Mouse (Mus musculus) MEL (cell line): Measurements from ENCODE around the gene Tbc1d2. TPM values are rescaled to one million over a fixed set of nuclear protein-coding genes. Genes with fewer than 3 reads are reported as not detected.

ENCODE experiments used
- DNase-seq: peaks from one replicate; pipeline ENCODE4 v3.0.0; 2011; ENCODE audit warnings: low read depth, low spot score
- H3K27ac ChIP-seq: 2 replicates; pipeline ENCODE4 v1.5.1; 2012; ENCODE audit warnings: low read depth, mild to moderate bottlenecking, control low read depth, low read length, moderate library complexity; ENCODE audit not compliant: control insufficient read depth
- H3K27me3 ChIP-seq, 2 experiments: fragments of 150-350 bp in 1 of 2; sonication (generic) in 1 of 2; 2 replicates each; pipeline ENCODE4 v1.6.1; 2012; ENCODE audit warnings: low read length in 2 of 2, mild to moderate bottlenecking in 2 of 2, improper control_type of control experiment in 1 of 2, moderate library complexity in 1 of 2; ENCODE audit not compliant: insufficient read depth in 2 of 2, control insufficient read depth in 1 of 2
- H3K36me3 ChIP-seq, 2 experiments: 2 replicates each; pipeline ENCODE4 v1.6.1; 2012 to 2014; ENCODE audit warnings: low read length in 2 of 2, improper control_type of control experiment in 1 of 2, inconsistent platforms in 1 of 2, mild to moderate bottlenecking in 1 of 2; ENCODE audit not compliant: insufficient read depth in 2 of 2, control insufficient read depth in 1 of 2
- H3K4me1 ChIP-seq, 2 experiments: fragments of 150-350 bp in 1 of 2; sonication (generic) in 1 of 2; 2 replicates each; pipeline ENCODE4 v1.6.1; 2012; ENCODE audit warnings: low read length in 2 of 2, improper control_type of control experiment in 1 of 2, mild to moderate bottlenecking in 1 of 2; ENCODE audit not compliant: insufficient read depth in 2 of 2, control insufficient read depth in 1 of 2
- H3K4me3 ChIP-seq, 2 experiments: fragments of 150-350 bp in 1 of 2; sonication (generic) in 1 of 2; 2 replicates each; pipeline ENCODE4 v1.5.1; 2012; ENCODE audit warnings: low read depth in 2 of 2, low read length in 2 of 2, mild to moderate bottlenecking in 2 of 2, moderate library complexity in 2 of 2, control low read depth in 1 of 2, improper control_type of control experiment in 1 of 2; ENCODE audit not compliant: control insufficient read depth in 1 of 2, insufficient read depth in 1 of 2
- H3K79me2 ChIP-seq: 2 replicates; pipeline ENCODE4 v1.6.1; 2012; ENCODE audit warnings: mild to moderate bottlenecking, low read length, moderate library complexity; ENCODE audit not compliant: control insufficient read depth, poor library complexity, insufficient read depth
- H3K9ac ChIP-seq: 2 replicates; pipeline ENCODE4 v1.6.1; 2012; ENCODE audit warnings: low read depth, mild to moderate bottlenecking, control low read depth, low read length, moderate library complexity; ENCODE audit not compliant: control insufficient read depth, poor library complexity, severe bottlenecking
- H3K9me3 ChIP-seq: fragments of 150-350 bp; sonication (generic); replicated peaks from 2 replicates; pipeline ENCODE4 v1.6.1; 2012; ENCODE audit warnings: mild to moderate bottlenecking, low read length, improper control_type of control experiment, moderate library complexity; ENCODE audit not compliant: insufficient read depth
- CHD1 ChIP-seq: IDR thresholded peaks from 2 replicates; pipeline ENCODE4 v1.6.1; 2012; ENCODE audit warnings: low read depth, mild to moderate bottlenecking, inconsistent platforms, low read length, improper control_type of control experiment
- CHD2 ChIP-seq: IDR thresholded peaks from 2 replicates; pipeline ENCODE4 v1.6.1; 2011; ENCODE audit warnings: low read length, improper control_type of control experiment
- E2F4 ChIP-seq: IDR thresholded peaks from 2 replicates; pipeline ENCODE4 v1.6.1; 2011; ENCODE audit warnings: low read depth, low read length, improper control_type of control experiment, borderline replicate concordance
- ELF1 ChIP-seq: IDR thresholded peaks from 2 replicates; pipeline ENCODE4 v1.6.1; 2014; ENCODE audit warnings: low read depth, mild to moderate bottlenecking, inconsistent platforms, low read length, improper control_type of control experiment, moderate library complexity
- EP300 ChIP-seq, 2 experiments: IDR thresholded peaks; 2 replicates each; pipeline ENCODE4 v1.6.1; 2011; ENCODE audit warnings: improper control_type of control experiment in 2 of 2, low read length in 2 of 2, low read depth in 1 of 2, mild to moderate bottlenecking in 1 of 2
- ETS1 ChIP-seq: IDR thresholded peaks from 2 replicates; pipeline ENCODE4 v1.6.1; 2012; ENCODE audit warnings: low read depth, mild to moderate bottlenecking, inconsistent platforms, low read length, improper control_type of control experiment, moderate library complexity
- GABPA ChIP-seq: IDR thresholded peaks from 2 replicates; pipeline ENCODE4 v1.6.1; 2012; ENCODE audit warnings: low read depth, mild to moderate bottlenecking, inconsistent platforms, low read length, improper control_type of control experiment, moderate library complexity
- GATA1 ChIP-seq: IDR thresholded peaks from 2 replicates; pipeline ENCODE4 v1.6.1; 2011; ENCODE audit warnings: low read depth, low read length, improper control_type of control experiment
- HCFC1 ChIP-seq: IDR thresholded peaks from 2 replicates; pipeline ENCODE4 v1.6.1; 2012; ENCODE audit warnings: low read depth, mild to moderate bottlenecking, inconsistent platforms, low read length, improper control_type of control experiment, moderate library complexity
- JUND ChIP-seq: IDR thresholded peaks from 2 replicates; pipeline ENCODE4 v1.6.1; 2011; ENCODE audit warnings: low read depth, mild to moderate bottlenecking, improper control_type of control experiment, low read length
- KAT2A ChIP-seq: conservative IDR thresholded peaks from 2 replicates; pipeline ENCODE4 v1.6.1; 2012; ENCODE audit warnings: low read depth, low read length, improper control_type of control experiment, inconsistent platforms
- MAFK ChIP-seq: IDR thresholded peaks from 2 replicates; pipeline ENCODE4 v1.6.1; 2011; ENCODE audit warnings: low read depth, mild to moderate bottlenecking, low read length, improper control_type of control experiment, borderline replicate concordance
- MAX ChIP-seq: IDR thresholded peaks from 2 replicates; pipeline ENCODE4 v1.6.1; 2011; ENCODE audit warnings: low read length, improper control_type of control experiment
- MAZ ChIP-seq: IDR thresholded peaks from 2 replicates; pipeline ENCODE4 v1.6.1; 2012; ENCODE audit warnings: low read depth, mild to moderate bottlenecking, inconsistent platforms, low read length, improper control_type of control experiment
- MEF2A ChIP-seq: IDR thresholded peaks from 2 replicates; pipeline ENCODE4 v1.6.1; 2014; ENCODE audit warnings: low read depth, mild to moderate bottlenecking, inconsistent platforms, low read length, improper control_type of control experiment; ENCODE audit not compliant: poor library complexity, insufficient replicate concordance, severe bottlenecking; ENCODE audit errors: extremely low read depth
- MYB ChIP-seq: IDR thresholded peaks from 2 replicates; pipeline ENCODE4 v1.6.1; 2011; ENCODE audit warnings: mild to moderate bottlenecking, low read depth, low read length, improper control_type of control experiment
- MYC ChIP-seq: IDR thresholded peaks from 2 replicates; pipeline ENCODE4 v1.6.1; 2011; ENCODE audit warnings: low read depth, mild to moderate bottlenecking, low read length, improper control_type of control experiment, moderate library complexity
- POLR2A ChIP-seq, 2 experiments: IDR thresholded peaks; 2 replicates each; pipeline ENCODE4 v1.6.1; 2011 to 2012; ENCODE audit warnings: low read length in 2 of 2, mild to moderate bottlenecking in 2 of 2, control low read depth in 1 of 2, improper control_type of control experiment in 1 of 2, low read depth in 1 of 2, moderate library complexity in 1 of 2; ENCODE audit not compliant: control insufficient read depth in 1 of 2, insufficient read depth in 1 of 2, poor library complexity in 1 of 2
- POLR2AphosphoS2 ChIP-seq: IDR thresholded peaks from 2 replicates; pipeline ENCODE4 v1.6.1; 2011; ENCODE audit warnings: low read length, improper control_type of control experiment
- POLR2AphosphoS5 ChIP-seq: IDR thresholded peaks from 2 replicates; pipeline ENCODE4 v1.6.1; 2012; ENCODE audit warnings: low read depth, borderline replicate concordance, mild to moderate bottlenecking, inconsistent platforms, low read length, moderate library complexity, mixed read lengths
- RAD21 ChIP-seq: IDR thresholded peaks from 2 replicates; pipeline ENCODE4 v1.6.1; 2011; ENCODE audit warnings: mild to moderate bottlenecking, low read depth, low read length, improper control_type of control experiment
- SIN3A ChIP-seq: IDR thresholded peaks from 2 replicates; pipeline ENCODE4 v1.6.1; 2012; ENCODE audit warnings: low read length, improper control_type of control experiment, inconsistent platforms
- SMC3 ChIP-seq: IDR thresholded peaks from 2 replicates; pipeline ENCODE4 v1.6.1; 2011; ENCODE audit warnings: low read depth, low read length, improper control_type of control experiment
- TAL1 ChIP-seq: IDR thresholded peaks from 2 replicates; pipeline ENCODE4 v1.6.1; 2012; ENCODE audit warnings: mild to moderate bottlenecking, inconsistent platforms, low read length, moderate library complexity, mixed read lengths
- TBP ChIP-seq: IDR thresholded peaks from 2 replicates; pipeline ENCODE4 v1.8.0; 2011; ENCODE audit warnings: low read depth, low read length, improper control_type of control experiment
- TCF12 ChIP-seq: IDR thresholded peaks from 2 replicates; pipeline ENCODE4 v1.6.1; 2014; ENCODE audit warnings: low read depth, mild to moderate bottlenecking, inconsistent platforms, low read length, improper control_type of control experiment, moderate library complexity
- UBTF ChIP-seq: IDR thresholded peaks from 2 replicates; pipeline ENCODE4 v1.6.1; 2012; ENCODE audit warnings: low read depth, mild to moderate bottlenecking, inconsistent platforms, low read length, improper control_type of control experiment, moderate library complexity, borderline replicate concordance; ENCODE audit not compliant: insufficient read depth
- USF2 ChIP-seq, 2 experiments: IDR thresholded peaks; 2 replicates each; pipeline ENCODE4 v1.6.1; 2011 to 2012; ENCODE audit warnings: improper control_type of control experiment in 2 of 2, low read length in 2 of 2, borderline replicate concordance in 1 of 2, inconsistent platforms in 1 of 2, low read depth in 1 of 2, mild to moderate bottlenecking in 1 of 2; ENCODE audit not compliant: insufficient read depth in 1 of 2
- ZKSCAN1 ChIP-seq: IDR thresholded peaks from 2 replicates; pipeline ENCODE4 v1.6.1; 2012; ENCODE audit warnings: low read depth, mild to moderate bottlenecking, inconsistent platforms, low read length, improper control_type of control experiment, moderate library complexity
- ZMIZ1 ChIP-seq: IDR thresholded peaks from 2 replicates; pipeline ENCODE4 v1.6.1; 2012; ENCODE audit warnings: low read depth, mild to moderate bottlenecking, inconsistent platforms, low read length, improper control_type of control experiment, moderate library complexity
- ZNF384 ChIP-seq: IDR thresholded peaks from 2 replicates; pipeline ENCODE4 v1.6.1; 2012; ENCODE audit warnings: low read depth, mild to moderate bottlenecking, inconsistent platforms, low read length, improper control_type of control experiment
- polyA plus RNA-seq, 2 experiments: library from polyadenylated mRNA; stranded (reverse) in 1 of 2; unstranded in 1 of 2; fragments of >175 nt in 1 of 2; fragments of >200 nt in 1 of 2; gene quantifications; 2 replicates each; pipeline versions ENCODE4 v1.2.1 to v1.2.4; 2012; ENCODE audit warnings: low replicate concordance in 2 of 2, low read depth in 1 of 2; ENCODE audit not compliant: insufficient read length in 2 of 2, insufficient read depth in 1 of 2, missing spikeins in 1 of 2
- total RNA-seq: library from RNA; depleted of rRNA; stranded (reverse); fragments of 300-350 nt; gene quantifications from 2 replicates; pipeline ENCODE4 v1.2.3, GENCODE M21; 2012

The Tbc1d2 gene
- total and polyA plus RNA-seq, 3 experiments: 0.19 to 0.36 TPM; not detected in 1

DNA sequence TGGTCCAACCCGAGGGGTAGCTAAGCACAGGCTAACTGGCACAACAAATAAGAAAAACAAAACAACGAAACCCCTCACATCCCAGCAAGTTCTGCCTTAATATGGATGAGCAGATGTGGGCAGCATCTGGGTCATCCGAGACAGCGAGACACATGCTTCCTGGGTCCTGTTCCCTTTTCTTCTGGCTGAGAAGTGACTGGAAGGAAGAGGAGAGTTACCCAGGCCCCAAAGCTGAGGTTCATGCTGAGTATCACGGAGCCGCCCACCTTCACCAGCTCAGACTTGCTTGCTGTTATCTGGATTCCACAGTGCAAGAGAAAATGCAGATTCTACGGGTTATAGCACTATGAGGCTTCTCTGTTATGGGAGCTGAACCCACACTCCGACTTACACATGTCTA lies 29.1 kb downstream of the Tbc1d2 start:
- peaks cover 0 to 16% of the 10 kb centered on the region in 2 experiments; a peak in 2 of 4 replicates for H3K4me1 ChIP-seq
- H3K27me3 ChIP-seq: no peaks in the 10 kb centered on the region
- H3K9ac ChIP-seq: peak overlapping the region; percentile 69
- no peaks in the 10 kb centered on the region for H3K36me3 ChIP-seq
- H3K27ac ChIP-seq: no peak overlapping the region
- no peaks in the 10 kb centered on the region for H3K9me3 ChIP-seq
- DNase-seq: peak; percentile 66
- TF ChIP-seq TAL1 (0 out of 2 replicates have a peak, but pooled peaks have one; percentile 14), JUND (no peak)
- TF ChIP-seq, all 39 proteins: peak for 1
- H3K79me2 ChIP-seq: no peaks in the 10 kb centered on the region; the same call in 1 of the 2 replicates
- H3K4me3 ChIP-seq: peak overlapping the region; percentile 69 to 83

DNA sequence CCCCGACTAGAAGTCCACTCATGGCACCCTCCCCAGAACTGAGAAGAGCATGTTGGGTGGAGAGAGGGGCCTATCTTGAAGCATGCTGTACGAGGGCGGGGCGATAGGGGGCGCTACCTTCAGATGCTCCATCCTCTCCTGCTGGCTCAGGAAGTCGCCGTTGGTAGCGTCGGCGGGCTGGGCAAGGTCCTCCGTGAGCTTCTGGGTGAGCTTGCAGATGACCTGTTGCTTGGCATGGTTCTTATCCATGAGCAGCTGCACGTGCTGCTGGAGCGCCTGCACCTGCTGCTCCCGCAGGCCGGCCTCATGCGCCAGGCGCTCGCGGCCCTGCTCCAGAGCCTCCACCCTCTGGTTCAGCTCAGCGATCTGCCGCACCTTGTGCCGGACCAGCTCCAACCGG lies 29.7 kb downstream of the Tbc1d2 start:
- Histone ChIP-seq H3K4me1 (peaks cover 0 to 16% of the 10 kb centered on the region in 2 experiments; a peak in 2 of 4 replicates), H3K36me3 (no peaks in the 10 kb centered on the region), H3K79me2 (no peaks in the 10 kb centered on the region; the same call in 1 of the 2 replicates), H3K4me3 (peak overlapping the region; percentile 69 to 83), H3K9me3 (no peaks in the 10 kb centered on the region), H3K27ac (0 out of 2 replicates have a peak overlapping the region, but pooled peaks have one; percentile 1), H3K9ac (peak overlapping the region; percentile 69), H3K27me3 (no peaks in the 10 kb centered on the region)
- peak; percentile 92 for DNase-seq
- TF ChIP-seq RAD21: no peak
- no peak for TF ChIP-seq ETS1
- no peak for TF ChIP-seq ZKSCAN1
- peak; percentile 46; the same call in 1 of the 2 replicates for TF ChIP-seq MAX
- TF ChIP-seq EP300 (IDR thresholded peaks at IDR 0.05; ENCODE audit: low read depth in 1 of 2, low read length in 2 of 2): no peak
- no peak for TF ChIP-seq KAT2A
- TF ChIP-seq GABPA: no peak
- TF ChIP-seq MYC: peak; percentile 88
- peak; percentile 51 to 56; a peak in 2 of 4 replicates for TF ChIP-seq POLR2A (IDR thresholded peaks at IDR 0.05; ENCODE audit: control insufficient read depth in 1 of 2, insufficient read depth in 1 of 2, low read depth in 1 of 2, low read length in 2 of 2, poor library complexity in 1 of 2)
- TF ChIP-seq SMC3: peak; percentile 20; the same call in 1 of the 2 replicates
- TF ChIP-seq E2F4: no peak
- 0 out of 2 replicates have a peak, but pooled peaks have one; percentile 52 for TF ChIP-seq UBTF
- TF ChIP-seq MAZ: peak; percentile 46; the same call in 1 of the 2 replicates
- TF ChIP-seq GATA1: no peak
- no peak for TF ChIP-seq POLR2AphosphoS5
- peak; percentile 38; the same call in 1 of the 2 replicates for TF ChIP-seq ELF1
- peak; percentile 60 for TF ChIP-seq HCFC1
- TF ChIP-seq TAL1: no peak
- no peak for TF ChIP-seq TBP
- no peak for TF ChIP-seq MYB
- no peak for TF ChIP-seq CHD2
- no peak for TF ChIP-seq POLR2AphosphoS2
- no peak for TF ChIP-seq ZMIZ1
- TF ChIP-seq TCF12: 0 out of 2 replicates have a peak, but pooled peaks have one; percentile 21
- TF ChIP-seq CHD1: no peak
- no peak for TF ChIP-seq MAFK
- no peak for TF ChIP-seq MEF2A
- TF ChIP-seq USF2 (IDR thresholded peaks at IDR 0.05; ENCODE audit: borderline replicate concordance in 1 of 2, insufficient read depth in 1 of 2, low read depth in 1 of 2, low read length in 2 of 2): no peak
- TF ChIP-seq SIN3A: peak; percentile 56; the same call in 1 of the 2 replicates
- no peak for TF ChIP-seq ZNF384
